Mouse (Mus musculus): ENCODE measurements at regions not wholly inside any gene's neighbourhood (a gene's known extent, or its start where the extent isn't known, plus 50 kb on each side); places are given as distances from the start of the nearest gene placed in this dataset.

DNA sequence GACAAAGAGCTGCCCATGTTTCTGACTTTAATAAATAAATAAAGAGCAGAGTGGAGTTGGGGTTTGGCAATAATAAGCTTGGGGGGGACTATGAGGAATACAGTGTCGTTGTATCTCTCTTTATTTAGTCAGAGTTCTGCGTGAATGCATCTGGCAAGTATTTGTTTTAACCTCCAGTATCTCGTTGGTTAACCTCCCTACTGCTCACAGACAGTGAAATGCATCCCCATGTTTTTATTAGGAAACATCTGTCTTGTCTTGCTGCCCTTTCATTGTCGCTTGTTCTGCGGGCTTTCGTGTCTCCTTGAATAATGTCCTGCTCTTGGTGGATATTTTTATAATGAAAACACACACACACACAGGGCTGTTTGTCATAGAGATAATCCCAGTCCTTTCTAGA is 118.8 kb upstream of the Ccdc54 start:
- no peak for DNase-seq (ENCODE audit: low read depth, low spot score)

DNA sequence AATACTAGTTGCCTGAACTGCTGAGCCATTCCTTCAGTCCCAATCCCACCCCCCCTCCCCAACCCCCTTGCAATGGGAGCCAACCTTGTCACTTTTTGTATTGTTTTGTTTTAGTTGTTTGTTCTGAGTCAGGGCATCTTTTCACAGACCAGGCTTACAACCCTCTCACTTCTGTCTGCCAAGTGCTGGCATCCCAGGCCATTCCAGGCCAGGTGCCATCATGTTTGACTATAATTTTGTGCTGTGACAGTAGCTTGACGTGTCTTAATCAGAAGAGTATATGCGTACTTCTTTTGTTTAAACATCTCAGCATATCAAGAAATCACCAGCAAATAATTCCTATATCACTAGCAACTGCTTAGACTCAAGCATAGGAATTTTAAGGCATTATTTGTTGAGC is 117.0 kb upstream of the Ccdc54 start:
- DNase-seq (ENCODE audit: low read depth, low spot score): no peak

DNA sequence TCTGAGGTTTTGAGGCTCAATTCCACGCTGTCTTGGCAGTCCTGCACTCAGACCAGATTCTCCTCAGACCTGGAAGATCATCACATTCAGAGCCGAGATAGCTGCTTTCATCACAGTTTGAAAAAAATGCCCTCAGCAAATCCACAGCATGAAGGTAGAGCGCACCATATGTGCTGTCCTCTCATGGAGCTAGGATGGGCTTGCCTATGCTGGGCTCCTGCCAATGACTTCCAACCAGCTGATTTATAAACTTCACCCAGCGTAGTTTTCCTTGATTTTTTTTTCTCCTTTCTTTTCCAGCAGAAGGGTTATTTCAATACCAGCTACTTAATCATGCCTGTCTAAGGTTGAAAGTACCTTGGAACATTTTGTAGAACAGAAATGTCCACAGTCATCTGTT is 115.0 kb upstream of the Ccdc54 start:
- DNase-seq (ENCODE audit: low read depth, low spot score): no peak

DNA sequence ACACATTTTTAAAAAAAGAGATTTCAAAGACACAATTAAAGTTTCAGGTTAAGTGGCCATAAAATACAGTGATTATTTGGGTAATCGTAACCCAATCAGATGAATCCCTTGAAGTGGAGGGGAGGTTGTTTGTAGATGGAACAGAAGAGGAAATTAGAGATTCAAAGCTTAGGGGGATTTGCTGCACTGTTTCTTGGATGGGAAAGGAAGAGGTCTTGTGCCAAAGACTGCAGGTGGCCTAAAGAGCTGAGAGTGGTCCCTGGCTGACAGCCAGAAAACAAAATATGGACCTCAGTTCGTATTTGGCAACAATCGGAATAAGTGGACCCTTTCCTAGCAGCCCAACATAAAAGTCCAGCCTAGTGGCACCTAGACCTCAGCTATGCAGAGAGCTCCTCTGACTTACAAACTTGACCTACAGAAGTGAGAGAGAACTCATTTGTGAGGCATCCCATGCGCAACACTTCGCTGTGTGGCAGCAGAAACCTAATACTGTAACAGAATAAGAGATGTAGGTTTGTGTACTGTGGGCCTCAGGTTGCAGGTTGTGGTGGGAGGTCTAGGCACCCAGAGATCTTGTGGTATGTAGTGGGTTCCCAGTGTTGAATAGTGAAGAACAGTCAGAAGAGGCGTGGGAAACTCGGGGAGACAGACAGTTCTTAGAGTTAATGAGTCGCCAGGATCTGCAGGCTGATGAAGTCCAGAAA is 110.0 kb upstream of the Ccdc54 start:
- DNase-seq (ENCODE audit: low read depth, low spot score): no peak

DNA sequence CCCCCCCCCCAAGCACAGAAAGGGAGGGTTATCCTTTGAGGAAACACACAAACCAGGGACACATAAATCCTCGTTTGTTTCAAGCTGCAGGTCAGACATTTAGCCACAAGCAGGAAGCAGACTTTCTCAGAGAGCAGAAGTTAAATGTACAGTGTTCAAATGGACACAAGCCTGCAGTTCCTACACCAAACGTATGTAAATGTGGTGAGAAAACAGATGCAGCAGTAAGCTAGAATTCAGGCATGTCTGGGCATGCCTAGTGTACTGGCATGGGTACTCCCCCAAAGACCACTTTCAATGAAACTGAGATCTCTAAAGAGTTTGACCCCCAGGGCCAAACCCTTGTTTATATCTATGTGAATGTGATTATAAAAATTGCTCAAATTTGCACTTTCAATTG is 109.2 kb upstream of the Ccdc54 start:
- DNase-seq (ENCODE audit: low read depth, low spot score): no peak

DNA sequence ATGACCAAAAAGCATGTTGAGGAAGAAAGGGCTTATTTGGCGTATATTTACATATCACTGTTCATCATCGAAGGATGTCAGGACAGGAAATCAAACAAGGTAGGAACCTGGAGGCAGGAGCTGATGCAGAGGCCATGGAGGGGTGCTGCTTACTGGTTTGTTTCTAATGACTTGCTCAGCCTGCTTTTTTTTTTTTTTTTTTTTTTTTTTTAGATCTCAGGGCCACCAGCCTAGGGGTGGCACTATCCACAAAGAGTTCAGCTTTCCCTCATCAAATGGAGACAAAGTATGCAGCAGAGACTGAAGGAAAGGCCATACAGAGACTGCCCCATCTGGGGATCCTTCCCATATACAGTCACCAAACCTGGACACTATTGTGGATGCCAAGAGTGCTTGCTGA is 106.8 kb upstream of the Ccdc54 start:
- DNase-seq (ENCODE audit: low read depth, low spot score): no peak

DNA sequence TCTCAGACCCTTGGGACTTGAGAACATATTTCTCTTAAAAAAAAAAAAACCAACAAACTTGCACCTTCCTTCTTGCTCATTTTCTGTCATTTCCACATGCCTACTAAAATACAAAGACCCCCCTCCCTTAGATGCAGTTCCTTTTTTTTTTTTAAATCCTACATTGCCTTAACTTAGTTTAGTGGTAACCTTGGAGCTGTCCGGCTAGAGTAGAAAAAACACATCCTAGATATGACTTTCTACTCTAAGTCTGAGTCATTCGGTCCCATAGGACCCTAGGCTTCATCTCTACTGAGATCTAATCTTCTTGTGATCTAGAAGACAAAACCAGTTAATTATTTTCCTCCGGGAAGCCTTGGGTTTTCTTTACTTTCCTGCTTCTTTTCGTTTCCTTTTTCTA is 105.1 kb upstream of the Ccdc54 start:
- no peak for DNase-seq (ENCODE audit: low read depth, low spot score)

DNA sequence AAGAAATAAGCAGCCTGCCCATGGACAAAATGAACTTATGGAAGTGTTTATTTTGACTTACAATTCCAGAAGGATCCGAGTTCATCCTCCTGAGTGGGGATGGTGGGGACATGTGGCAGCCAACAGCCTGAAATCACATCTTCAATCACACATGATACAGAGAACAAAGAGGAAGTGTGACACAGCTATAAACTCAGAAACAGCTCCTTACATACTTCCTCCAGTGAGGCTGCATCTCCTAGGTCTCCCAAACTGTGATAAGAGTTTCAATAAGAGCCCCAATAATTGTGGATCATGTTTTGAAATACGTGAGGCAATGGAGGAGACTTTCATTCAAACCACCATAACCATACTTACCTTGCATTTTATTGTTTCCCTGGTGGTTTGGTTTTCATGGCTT is 103.1 kb upstream of the Ccdc54 start:
- no peak for DNase-seq (ENCODE audit: low read depth, low spot score)

DNA sequence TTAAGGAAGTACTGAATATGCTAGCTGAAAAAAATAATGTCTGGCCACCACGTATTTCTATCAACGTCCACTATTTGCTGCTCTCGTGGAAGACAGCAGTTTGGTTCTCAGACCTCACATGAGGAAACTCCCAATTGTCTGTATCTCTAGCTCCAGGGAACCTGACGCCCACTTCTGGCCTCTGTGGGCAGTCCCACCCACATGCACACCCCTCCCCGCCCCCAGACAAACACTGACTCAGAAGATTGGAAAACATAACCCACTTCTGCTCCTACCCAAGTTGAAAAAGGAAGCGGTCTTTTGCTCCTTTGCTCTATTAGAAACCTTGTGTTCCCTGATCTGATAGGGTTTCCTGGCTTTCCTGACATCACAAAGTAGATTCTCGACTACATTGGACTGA is 99.9 kb upstream of the Ccdc54 start:
- DNase-seq (ENCODE audit: low read depth, low spot score): no peak

DNA sequence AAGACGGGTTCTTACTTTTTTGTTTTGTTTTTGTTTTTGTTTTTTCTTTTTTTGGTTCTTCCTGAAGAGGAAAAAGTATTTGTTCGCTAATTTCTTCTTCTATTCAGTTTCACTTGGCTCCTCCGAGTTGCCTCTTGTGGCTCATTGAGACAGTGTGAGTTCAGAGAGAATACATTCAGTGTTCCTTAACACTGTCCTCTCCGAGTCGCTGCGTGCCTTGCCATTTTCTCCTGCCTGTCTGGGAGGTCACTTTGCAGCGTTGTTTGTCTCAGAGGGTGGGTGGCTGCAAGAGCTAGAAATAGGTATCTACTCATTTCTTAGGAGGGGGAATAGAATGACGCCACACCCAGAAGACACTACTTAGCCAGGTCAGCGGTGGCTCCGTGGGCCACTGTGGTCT is 98.6 kb upstream of the Ccdc54 start:
- DNase-seq (ENCODE audit: low read depth, low spot score): no peak

DNA sequence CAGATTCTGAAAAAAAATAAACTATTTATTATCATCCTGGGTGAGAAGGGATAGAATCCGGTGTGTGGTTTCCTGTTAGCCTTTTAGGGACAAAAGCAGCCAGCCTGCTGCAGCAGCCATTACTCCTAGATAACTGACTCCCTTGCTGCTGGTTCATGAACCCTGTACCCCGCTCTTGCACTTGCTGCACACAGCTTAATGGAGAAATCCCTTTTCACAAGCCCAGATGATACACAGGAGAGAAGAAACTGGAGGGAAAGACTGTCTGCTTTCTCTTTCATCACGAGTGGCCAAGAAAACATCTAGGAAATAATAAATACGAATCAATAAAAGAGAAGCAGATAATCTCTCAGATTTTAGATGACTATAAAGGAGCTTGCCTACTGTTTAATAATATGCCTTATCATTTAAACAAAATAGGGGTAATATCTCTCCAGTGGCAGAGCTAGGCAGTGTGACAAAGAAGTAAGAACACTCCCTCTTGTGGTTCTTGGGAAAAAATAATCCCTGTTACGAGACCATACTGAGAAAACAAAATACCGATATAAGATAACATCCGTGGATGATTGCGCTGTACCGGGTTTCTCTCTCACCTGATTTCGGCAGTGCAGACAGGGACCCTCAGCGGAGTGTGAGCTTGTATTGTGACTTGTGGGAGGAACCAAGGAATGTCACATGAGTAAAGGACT is 98.0 kb upstream of the Ccdc54 start:
- DNase-seq (ENCODE audit: low read depth, low spot score): no peak

DNA sequence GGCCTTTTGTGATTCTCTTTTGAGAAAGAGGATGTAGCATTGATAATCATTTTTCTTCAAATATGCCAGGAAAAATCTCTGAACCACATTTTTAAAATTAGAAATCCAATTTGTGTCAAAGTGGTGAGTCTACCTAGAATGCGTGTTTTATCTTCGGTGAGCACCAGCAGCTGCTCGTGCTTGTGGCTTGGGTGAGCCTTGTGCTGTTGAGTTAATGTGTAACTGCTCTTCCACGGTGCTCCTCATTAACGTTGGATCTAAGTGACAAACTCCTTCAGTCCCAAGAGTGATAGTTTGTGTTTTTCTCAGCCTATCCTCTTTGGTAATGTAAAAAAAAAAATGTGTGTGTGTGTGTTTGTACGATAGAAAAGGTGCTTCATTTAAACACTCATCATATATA is 88.7 kb upstream of the Ccdc54 start:
- no peak for DNase-seq (ENCODE audit: low read depth, low spot score)

DNA sequence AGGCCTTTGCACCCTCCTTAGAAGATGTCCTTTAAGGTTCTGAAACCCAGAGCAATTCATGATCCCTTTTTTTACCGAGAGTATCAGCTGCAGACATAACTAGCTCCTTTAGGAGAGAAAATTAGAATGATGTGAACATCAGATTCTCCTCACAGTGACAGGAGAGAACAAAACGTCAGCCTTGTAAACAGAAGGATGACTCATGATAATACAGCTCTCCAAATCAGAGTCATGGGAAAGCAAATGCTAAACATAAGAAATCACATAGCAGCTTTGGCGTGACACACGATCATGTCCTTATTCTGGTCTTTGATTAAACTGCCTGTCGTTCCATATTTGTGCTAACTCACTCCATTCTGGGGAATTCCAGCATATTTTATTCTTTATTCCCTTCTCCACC is 82.4 kb upstream of the Ccdc54 start:
- DNase-seq (ENCODE audit: low read depth, low spot score): no peak

DNA sequence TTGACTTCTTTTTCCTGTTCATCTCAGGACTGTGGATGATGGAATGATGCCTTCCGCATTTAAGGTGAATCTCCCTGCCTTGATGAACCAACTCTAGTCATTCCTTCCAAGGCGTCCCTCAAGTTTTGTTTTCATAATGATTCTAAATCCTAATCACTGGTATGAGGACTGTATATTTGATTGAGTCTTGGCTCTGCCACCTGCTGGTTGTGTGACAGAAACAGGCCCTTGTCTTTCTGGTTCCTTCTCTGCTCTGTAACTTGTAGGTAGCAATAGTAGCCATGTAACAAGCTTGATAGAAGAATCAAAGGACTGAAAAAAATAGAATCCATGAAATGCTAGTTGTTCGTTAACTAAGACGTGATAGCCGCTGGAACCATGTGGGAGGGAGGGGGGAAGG is 81.8 kb upstream of the Ccdc54 start:
- DNase-seq (ENCODE audit: low read depth, low spot score): no peak

DNA sequence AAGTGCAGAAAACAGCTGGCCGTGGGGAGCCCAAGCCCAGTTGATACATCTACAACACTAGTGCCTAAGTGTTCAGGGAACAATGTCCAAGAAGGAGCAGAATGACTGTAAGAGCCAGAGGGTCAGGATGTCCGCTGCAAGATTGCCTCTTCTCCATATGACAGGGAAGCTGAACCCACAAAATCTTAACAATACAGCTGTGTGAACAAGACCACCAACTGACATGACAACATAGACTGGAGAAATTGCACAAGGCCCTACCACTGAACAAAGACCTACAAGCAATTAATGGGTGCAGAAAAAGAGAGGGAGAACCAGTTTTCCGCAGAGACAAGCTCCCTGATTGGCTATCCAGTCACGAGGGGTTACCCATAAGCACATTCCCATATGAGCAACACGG is 80.2 kb upstream of the Ccdc54 start:
- no peak for DNase-seq (ENCODE audit: low read depth, low spot score)

DNA sequence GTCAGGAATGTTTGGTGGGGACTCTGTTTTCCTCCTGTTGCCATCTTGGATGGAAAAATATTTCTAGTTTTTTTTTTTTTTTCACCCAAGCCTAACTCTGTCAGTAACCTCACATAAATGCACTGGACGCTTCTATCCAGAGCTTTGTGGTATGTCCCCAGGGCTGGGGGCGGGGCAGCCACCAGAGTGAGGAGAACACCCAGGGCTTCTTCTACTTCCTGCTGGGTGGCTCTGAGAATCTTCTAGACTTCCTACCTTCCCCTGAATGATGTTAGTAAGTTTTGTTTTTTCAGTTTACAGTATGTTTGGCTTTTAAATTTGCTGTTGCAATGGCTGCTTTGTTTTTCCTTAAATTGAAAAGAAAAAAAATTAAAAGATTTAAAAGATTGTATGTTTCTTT is 73.3 kb upstream of the Ccdc54 start:
- DNase-seq (ENCODE audit: low read depth, low spot score): no peak
